Mouse (Mus musculus): Measurements from ENCODE around the gene Lpar1.

DNA sequence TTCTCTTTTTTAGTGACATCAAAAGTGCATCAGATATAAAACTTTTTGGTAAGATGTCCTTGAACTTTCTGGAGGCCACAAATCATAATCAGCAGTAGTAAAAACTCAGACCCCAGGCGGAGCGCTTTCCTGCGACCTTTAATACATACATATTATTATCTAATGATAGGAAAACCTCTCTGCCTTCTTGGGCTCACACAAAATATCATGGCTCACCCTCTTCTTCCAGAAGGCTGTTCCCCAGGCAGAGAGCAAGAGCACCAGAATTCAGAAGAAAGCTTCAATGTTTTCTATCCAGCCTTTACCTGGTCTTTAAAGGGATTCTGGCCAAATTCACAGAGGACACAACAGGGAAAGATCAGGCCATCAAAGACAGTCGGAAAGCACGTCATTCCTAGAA is 23.0 kb downstream of the Lpar1 start:
- no peak for TF ChIP-seq CTCF (IDR thresholded peaks at IDR 0.05; ENCODE audit: low read depth, low read length)
- TF ChIP-seq GATA1 (IDR thresholded peaks at IDR 0.05; ENCODE audit: borderline replicate concordance, low read length) = no peak
- TF ChIP-seq POLR2AphosphoS5 (IDR thresholded peaks at IDR 0.05; ENCODE audit: insufficient replicate concordance, low read depth, low read length) = no peak
- no peak for TF ChIP-seq TAL1 (conservative IDR thresholded peaks at IDR 0.05; ENCODE audit: low read depth, low read length)
- TF ChIP-seq GATA2 (IDR thresholded peaks at IDR 0.05; ENCODE audit: borderline replicate concordance, low read depth, low read length) = no peak

Measured in G1E (cell line).